Comparison of ENCODE assay signal across 9 mouse cellular contexts in the genomic region with DNA sequence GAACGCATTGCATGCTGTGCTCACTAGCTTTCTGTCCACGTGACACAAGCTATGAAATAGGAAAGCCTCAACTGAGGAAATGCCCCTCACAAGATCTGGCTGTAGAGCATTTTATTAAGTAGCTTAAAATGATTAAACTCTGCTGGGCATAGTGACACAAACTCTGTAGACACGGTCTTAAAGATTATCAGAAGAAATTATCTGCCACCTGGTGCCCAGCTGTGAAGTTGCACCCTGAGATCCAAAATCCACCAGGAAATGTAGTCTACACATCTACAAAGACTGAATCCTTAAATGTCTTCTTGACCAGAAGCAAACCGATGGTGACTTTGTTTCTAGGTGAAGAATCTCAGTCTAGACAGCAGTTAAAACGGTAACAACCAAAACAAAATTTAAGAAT. TPM values are rescaled to one million over a fixed set of nuclear protein-coding genes. Genes with fewer than 3 reads are reported as not detected.
DNase-seq lines count a peak whose midpoint lies in the region; ATAC-seq and TF ChIP-seq lines count a peak whose summit lies in the region.
"Had no signal": no experiment of that assay in that cellular context is flagged by ENCODE, and none has a peak within 500 bp of the region (broad histone marks: within the 10 kb centered on the region; RNA-seq: fewer than 3 reads in every experiment).

No protein-coding gene starts in this region.

- TF ChIP-seq POLR2A in cerebellum, adult 2 months (IDR thresholded peaks at IDR 0.05; ENCODE audit: borderline replicate concordance, insufficient read depth, low read length), result no peak
- no peak for TF ChIP-seq POLR2A in limb, embryonic 14.5 days (IDR thresholded peaks at IDR 0.05; ENCODE audit: borderline replicate concordance, extremely low read depth, insufficient read depth, insufficient read length)
- no peak for TF ChIP-seq POLR2A in cortical plate, adult 2 months (IDR thresholded peaks at IDR 0.05; ENCODE audit: extremely low read depth, insufficient read depth, low read length)

- H3K4me3 ChIP-seq in cerebellum, adult 2 months (replicated peaks; ENCODE audit: insufficient read depth, low read depth, low read length), result no peak overlapping the region
- no peak overlapping the region for H3K4me3 ChIP-seq in limb, embryonic 14.5 days (replicated peaks; ENCODE audit: low read length)
- H3K4me3 ChIP-seq in limb, embryonic 10.5 days, result no peak overlapping the region
- H3K4me3 ChIP-seq in cortical plate, adult 2 months (ENCODE audit: insufficient read depth, low read length), result no peak overlapping the region

- no peak; the same call in 1 of the 2 replicates for TF ChIP-seq CTCF in cerebellum, adult 2 months (IDR thresholded peaks at IDR 0.05; ENCODE audit: borderline replicate concordance, insufficient read depth, low read depth, low read length)
- peak; percentile 63 for TF ChIP-seq CTCF in cortical plate, adult 2 months (IDR thresholded peaks at IDR 0.05; ENCODE audit: extremely low read depth, insufficient read depth, low read length)

- H3K4me1 ChIP-seq in cerebellum, adult 2 months (ENCODE audit: control insufficient read depth, insufficient read depth, low read length), result no peaks in the 10 kb centered on the region
- no peaks in the 10 kb centered on the region for H3K4me1 ChIP-seq in limb, embryonic 14.5 days (ENCODE audit: control insufficient read depth, insufficient read depth, low read length)
- no peaks in the 10 kb centered on the region; the same call in 1 of the 2 replicates for H3K4me1 ChIP-seq in limb, embryonic 10.5 days
- H3K4me1 ChIP-seq in cortical plate, adult 2 months (ENCODE audit: control insufficient read depth, insufficient read depth, low read length), result no peaks in the 10 kb centered on the region

- H3K27me3 ChIP-seq in cerebellum, adult 2 months (ENCODE audit: control insufficient read depth, insufficient read depth, low read length), result no peaks in the 10 kb centered on the region
- no peaks in the 10 kb centered on the region for H3K27me3 ChIP-seq in limb, embryonic 14.5 days (ENCODE audit: control insufficient read depth, insufficient read depth, low read length)
- no peaks in the 10 kb centered on the region for H3K27me3 ChIP-seq in limb, embryonic 10.5 days (ENCODE audit: low read depth, poor library complexity, severe bottlenecking)

- WGBS in cerebellum, adult 2 months, result 50% methylated on average over 5 of the region's 5 CpGs
- WGBS in limb, embryonic 14.5 days, result 57% methylated on average over 5 of the region's 5 CpGs
- 70% methylated on average over 5 of the region's 5 CpGs for WGBS in limb, embryonic 10.5 days

- no peak overlapping the region for H3K4me2 ChIP-seq in limb, embryonic 14.5 days (replicated peaks; ENCODE audit: low read depth, low read length, severe bottlenecking)

- no peak for ATAC-seq in limb, embryonic 14.5 days (ENCODE audit: low FRiP score, low read depth)

- no peak overlapping the region for H3K27ac ChIP-seq in cerebellum, adult 2 months (ENCODE audit: insufficient read depth, low read length)
- no peak overlapping the region for H3K27ac ChIP-seq in limb, embryonic 14.5 days (replicated peaks; ENCODE audit: low read depth, low read length)
- H3K27ac ChIP-seq in limb, embryonic 10.5 days, result no peak overlapping the region
- H3K27ac ChIP-seq in cortical plate, adult 2 months (ENCODE audit: insufficient read depth, low read length), result no peak overlapping the region

- no peak overlapping the region for H3K9ac ChIP-seq in limb, embryonic 14.5 days (ENCODE audit: low read depth, low read length, severe bottlenecking)

- no peaks in the 10 kb centered on the region for H3K9me3 ChIP-seq in limb, embryonic 14.5 days (ENCODE audit: control insufficient read depth, low read length)
- H3K9me3 ChIP-seq in limb, embryonic 10.5 days (replicated peaks), result no peaks in the 10 kb centered on the region

- peak; percentile 2 for DNase-seq in cerebellum, adult 9-10 months
- DNase-seq in cerebellum, adult 2 months, result no peak
- peak; percentile 47 for DNase-seq in limb, embryonic 14.5 days (ENCODE audit: low spot score)
- DNase-seq in limb, embryonic 10.5 days (ENCODE audit: low spot score), result no peak
- DNase-seq in lung, postnatal 25 days (ENCODE audit: low spot score), result peak; percentile 8
- DNase-seq in gastrocnemius, postnatal 4 days (ENCODE audit: low spot score in 2 of 2), result no peak
- no peak for DNase-seq in gastrocnemius, adult 18-20 months (ENCODE audit: low spot score)

- H3K36me3 ChIP-seq in limb, embryonic 14.5 days (ENCODE audit: control insufficient read depth, insufficient read depth, low read length), result no peaks in the 10 kb centered on the region
- H3K36me3 ChIP-seq in limb, embryonic 10.5 days, result no peaks in the 10 kb centered on the region

RNA-seq across cellular contexts. Expression of a gene that starts 11.3 kb away (rescaled TPM):
- polyA plus RNA-seq in cerebellum, adult 2 months (2012; rRNA removed), result not detected in 2 replicates
- 0.23 and 0.60 TPM in 2 replicates for polyA plus RNA-seq in limb, embryonic 14.5 days (2012; rRNA removed)
- 0.14 TPM in 1 of 2 replicates, not detected in the other for polyA plus RNA-seq in limb, embryonic 14.5 days (2014; fragmentation: Nextera tagmentation; extraction: Ambion mirVana)
- 0.11 TPM in 1 of 2 replicates, not detected in the other for polyA plus RNA-seq in limb, embryonic 10.5 days (2016; fragmentation: Nextera tagmentation; extraction: Ambion mirVana)
- polyA plus RNA-seq in cortical plate, adult 2 months (2012; rRNA removed), result 0.08 TPM in 1 of 2 replicates, not detected in the other
- total RNA-seq in gastrocnemius, postnatal 4 days (2021), result 1 to 10 TPM in 1 of 2 experiments, under 1 TPM in 1; 0.52 to 8.6 TPM
- total RNA-seq in gastrocnemius, adult 18-20 months (2021), result under 1 TPM in 1 of 2 experiments, not detected in 1; 0.74 TPM
- total RNA-seq: left cerebral cortex, adult 8-10 months had no signal

RNA-seq across cellular contexts. Expression of a gene that starts 17.0 kb away (rescaled TPM):
- not detected in 2 replicates for polyA plus RNA-seq in cerebellum, adult 2 months (2012; rRNA removed)
- polyA plus RNA-seq in limb, embryonic 14.5 days (2012; rRNA removed), result 0.28 and 0.35 TPM in 2 replicates
- polyA plus RNA-seq in limb, embryonic 14.5 days (2014; fragmentation: Nextera tagmentation; extraction: Ambion mirVana), result not detected in 2 replicates
- not detected in 2 replicates for polyA plus RNA-seq in limb, embryonic 10.5 days (2016; fragmentation: Nextera tagmentation; extraction: Ambion mirVana)
- not detected in 2 replicates for polyA plus RNA-seq in cortical plate, adult 2 months (2012; rRNA removed)
- 1 to 10 TPM in 1 of 2 experiments, under 1 TPM in 1; 0.49 to 1.2 TPM for total RNA-seq in gastrocnemius, postnatal 4 days (2021)
- under 1 TPM in 1 of 2 experiments, not detected in 1; 0.25 TPM for total RNA-seq in gastrocnemius, adult 18-20 months (2021)
- total RNA-seq: left cerebral cortex, adult 8-10 months had no signal

Comparison
In these comparisons a context has a peak if more than half of its experiments do, and no peak if none do; other contexts are left out.
1. DNase-seq: peak in cerebellum, adult 9-10 months (single experiment), limb, embryonic 14.5 days (single experiment) and lung, postnatal 25 days (single experiment); none in cerebellum, adult 2 months (0 of 2), limb, embryonic 10.5 days (single experiment), gastrocnemius, postnatal 4 days (0 of 2) and gastrocnemius, adult 18-20 months (single experiment).